Mouse (Mus musculus): ENCODE measurements around the gene Lhfpl5.

GRCm38 (mm10) chr17:28546925-28547324 is 28.5 kb upstream of the Lhfpl5 start:
- TF ChIP-seq CTCF (IDR thresholded peaks at IDR 0.05; ENCODE audit: low read depth, low read length) (no peak), POLR2A (IDR thresholded peaks at IDR 0.05; ENCODE audit: borderline replicate concordance, low read depth, low read length) (no peak)

All from bone marrow macrophage, adult 2 months (primary cell).